Mouse (Mus musculus) ES-E14 (cell line): ENCODE data around the gene Ubfd1.

Experiments
- CHD2 ChIP-seq: IDR thresholded peaks from 2 replicates; pipeline ENCODE4 v1.6.1; 2014; ENCODE audit warnings: mild to moderate bottlenecking, low read depth, low read length, inconsistent platforms
- HCFC1 ChIP-seq: IDR thresholded peaks from 2 replicates; pipeline ENCODE4 v1.6.1; 2012; ENCODE audit warnings: low read length, inconsistent platforms, borderline replicate concordance; ENCODE audit not compliant: insufficient read depth
- ZC3H11A ChIP-seq: IDR thresholded peaks from 2 replicates; pipeline ENCODE4 v1.6.1; 2012; ENCODE audit warnings: low read depth, mild to moderate bottlenecking, inconsistent platforms, low read length, borderline replicate concordance
- ZNF384 ChIP-seq: IDR thresholded peaks from 2 replicates; pipeline ENCODE4 v1.6.1; 2012; ENCODE audit warnings: low read depth, low read length, inconsistent platforms

GRCm38 (mm10) chr7:122081071-122081470 is 14.1 kb downstream of the Ubfd1 start:
- TF ChIP-seq ZNF384, result no peak
- no peak for TF ChIP-seq CHD2
- no peak for TF ChIP-seq HCFC1
- no peak for TF ChIP-seq ZC3H11A
